Mouse (Mus musculus): ENCODE data around the gene Zfand6.

DNA sequence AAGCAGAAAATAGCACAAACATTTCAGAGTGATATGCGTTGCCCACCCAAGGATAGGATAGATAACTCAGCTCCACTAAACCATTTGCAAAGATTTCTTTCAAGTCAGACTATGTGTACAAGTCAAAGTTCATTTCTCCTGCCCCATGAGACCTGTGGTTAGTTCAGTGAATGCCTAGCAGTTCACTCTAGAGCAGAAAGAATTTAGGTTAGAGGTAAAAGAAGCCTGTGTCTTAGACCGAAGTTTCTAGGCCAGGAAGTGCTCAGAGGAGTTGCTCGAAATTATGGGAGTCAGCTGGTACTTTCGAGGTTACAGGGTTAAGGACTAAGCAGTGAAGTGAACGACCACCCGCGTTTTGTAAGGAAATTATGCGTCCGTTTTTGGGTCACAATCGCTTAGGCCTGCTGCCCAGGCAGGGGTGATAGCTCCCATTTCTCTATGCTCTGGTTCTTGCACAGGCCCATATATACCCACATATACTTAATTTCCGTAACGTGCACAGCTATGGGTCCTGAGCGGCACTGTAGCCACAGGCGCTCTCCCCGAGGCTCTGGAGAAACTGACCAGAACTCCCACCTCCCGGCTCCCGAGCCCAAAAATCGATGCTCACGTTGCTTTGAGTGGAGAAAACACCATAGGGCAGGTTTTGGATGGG, 84.6 kb downstream of the Zfand6 start:
- no peak for TF ChIP-seq CTCF (IDR thresholded peaks at IDR 0.05; ENCODE audit: extremely low read depth, insufficient read depth, insufficient read length, insufficient replicate concordance)
- TF ChIP-seq POLR2A (IDR thresholded peaks at IDR 0.05; ENCODE audit: low read depth, low read length) = no peak
